11 mouse cellular contexts compared by ENCODE assay signal in genomic region chr4:136684485-136684884, GRCm38 (mm10).
DNase-seq lines count a peak whose midpoint lies in the region; ATAC-seq and TF ChIP-seq lines count a peak whose summit lies in the region.
"Had no signal": no experiment of that assay in that cellular context is flagged by ENCODE, and none has a peak within 500 bp of the region (broad histone marks: within the 10 kb centered on the region; RNA-seq: fewer than 3 reads in every experiment).

No protein-coding gene starts in this region.

- H3K27me3 ChIP-seq in forebrain, postnatal 0 days (ENCODE audit: insufficient read depth, low read length): no peaks in the 10 kb centered on the region
- no peaks in the 10 kb centered on the region for H3K27me3 ChIP-seq in forebrain, embryonic 11.5 days (ENCODE audit: control insufficient read depth, insufficient read depth, low read length)
- H3K27me3 ChIP-seq in lung, embryonic 14.5 days (ENCODE audit: insufficient read depth, low read length): no peaks in the 10 kb centered on the region
- H3K27me3 ChIP-seq in ES-Bruce4 (ENCODE audit: control insufficient read depth, insufficient read depth, low read length, poor library complexity, severe bottlenecking): no peaks in the 10 kb centered on the region
- H3K27me3 ChIP-seq: limb, embryonic 15.5 days had no signal

- no peak overlapping the region for H3K4me2 ChIP-seq in forebrain, postnatal 0 days (ENCODE audit: low read depth)
- H3K4me2 ChIP-seq in forebrain, embryonic 11.5 days (ENCODE audit: low read depth, low read length, severe bottlenecking): no peak overlapping the region
- H3K4me2 ChIP-seq in lung, embryonic 14.5 days: no peak overlapping the region
- H3K4me2 ChIP-seq: limb, embryonic 15.5 days had no signal

- H3K27ac ChIP-seq in forebrain, postnatal 0 days (ENCODE audit: low read depth, low read length): no peak overlapping the region
- no peak overlapping the region for H3K27ac ChIP-seq in forebrain, embryonic 11.5 days (ENCODE audit: low read depth, low read length)
- no peak overlapping the region for H3K27ac ChIP-seq in lung, embryonic 14.5 days (ENCODE audit: low read depth)
- H3K27ac ChIP-seq in ES-Bruce4 (ENCODE audit: insufficient read depth, low read length): no peak overlapping the region
- H3K27ac ChIP-seq: limb, embryonic 15.5 days had no signal

- no peak for TF ChIP-seq CTCF in forebrain, postnatal 0 days (IDR thresholded peaks at IDR 0.05; ENCODE audit: low read depth)
- peak; percentile 24; the same call in 1 of the 2 replicates for TF ChIP-seq CTCF in lung, embryonic 14.5 days (IDR thresholded peaks at IDR 0.05; ENCODE audit: low read depth)
- TF ChIP-seq CTCF in ES-Bruce4 (IDR thresholded peaks at IDR 0.05; ENCODE audit: low read depth, low read length): peak; percentile 11

- peaks cover 7% of the 10 kb centered on the region for H3K36me3 ChIP-seq in forebrain, postnatal 0 days (ENCODE audit: insufficient read depth)
- H3K36me3 ChIP-seq in forebrain, embryonic 11.5 days (ENCODE audit: control insufficient read depth, insufficient read depth, low read length): peaks cover 4% of the 10 kb centered on the region; the same call in 1 of the 2 replicates
- no peaks in the 10 kb centered on the region for H3K36me3 ChIP-seq in lung, embryonic 14.5 days (ENCODE audit: insufficient read depth)
- H3K36me3 ChIP-seq in ES-Bruce4 (ENCODE audit: control insufficient read depth, insufficient read depth, low read length, poor library complexity, severe bottlenecking): no peaks in the 10 kb centered on the region

- peak; percentile 23; the same call in 1 of the 2 replicates for ATAC-seq in forebrain, postnatal 0 days
- no peak for ATAC-seq in forebrain, embryonic 11.5 days (replicated peaks; ENCODE audit: low FRiP score)
- ATAC-seq in lung, embryonic 14.5 days (ENCODE audit: insufficient read depth): no peak
- ATAC-seq in megakaryocyte progenitor cell, adult 5-6 weeks (replicated peaks; ENCODE audit: poor library complexity): 0 out of 2 replicates have a peak, but pooled peaks have one; percentile 42

- no peak overlapping the region for H3K9ac ChIP-seq in forebrain, postnatal 0 days
- no peak overlapping the region for H3K9ac ChIP-seq in forebrain, embryonic 11.5 days (ENCODE audit: low read length)
- H3K9ac ChIP-seq in lung, embryonic 14.5 days: no peak overlapping the region
- no peak overlapping the region for H3K9ac ChIP-seq in ES-Bruce4 (ENCODE audit: low read depth, poor library complexity, severe bottlenecking)
- H3K9ac ChIP-seq: limb, embryonic 15.5 days had no signal

- H3K4me1 ChIP-seq in forebrain, postnatal 0 days (ENCODE audit: insufficient read depth): no peaks in the 10 kb centered on the region
- peaks cover 4% of the 10 kb centered on the region; the same call in 1 of the 2 replicates for H3K4me1 ChIP-seq in forebrain, embryonic 11.5 days (replicated peaks; ENCODE audit: control insufficient read depth, insufficient read depth, low read length)
- H3K4me1 ChIP-seq in lung, embryonic 14.5 days (ENCODE audit: insufficient read depth): no peaks in the 10 kb centered on the region
- peaks cover 5% of the 10 kb centered on the region for H3K4me1 ChIP-seq in ES-Bruce4 (ENCODE audit: control insufficient read depth, insufficient read depth, low read length)

- TF ChIP-seq POLR2A in ES-Bruce4 (IDR thresholded peaks at IDR 0.05; ENCODE audit: insufficient read depth, low read length): no peak

- H3K4me3 ChIP-seq in forebrain, postnatal 0 days (ENCODE audit: low read depth, low read length): no peak overlapping the region
- H3K4me3 ChIP-seq in forebrain, embryonic 11.5 days (ENCODE audit: low read depth, low read length): no peak overlapping the region
- H3K4me3 ChIP-seq in lung, embryonic 14.5 days (ENCODE audit: low read depth, low read length): no peak overlapping the region
- no peak overlapping the region for H3K4me3 ChIP-seq in ES-Bruce4 (ENCODE audit: low read depth, low read length)
- H3K4me3 ChIP-seq: limb, embryonic 15.5 days had no signal

- TF ChIP-seq EP300 in ES-Bruce4 (IDR thresholded peaks at IDR 0.05; ENCODE audit: insufficient read depth, low read depth, low read length): no peak

- no peak for DNase-seq in forebrain, postnatal 0 days
- DNase-seq in forebrain, embryonic 11.5 days (ENCODE audit: low spot score): no peak
- no peak for DNase-seq in lung, embryonic 14.5 days
- no peak for DNase-seq in lung, adult 18-20 months
- no peak for DNase-seq in T-cell, adult 2 months (ENCODE audit: low spot score)
- no peak for DNase-seq in left cerebral cortex, adult 8-10 months (ENCODE audit: low spot score in 2 of 2)
- DNase-seq: cerebellum, adult 9-11 months; gastrocnemius, postnatal 14 days had no signal

- whole genome bisulfite sequencing in forebrain, postnatal 0 days: 83% methylated on average over 6 of the region's 6 CpGs
- 72% methylated on average over 6 of the region's 6 CpGs for WGBS in forebrain, embryonic 11.5 days
- WGBS in lung, embryonic 14.5 days: 79% methylated on average over 6 of the region's 6 CpGs

- no peaks in the 10 kb centered on the region for H3K9me3 ChIP-seq in forebrain, postnatal 0 days (ENCODE audit: low read length)
- H3K9me3 ChIP-seq in forebrain, embryonic 11.5 days (ENCODE audit: control insufficient read depth, low read length): no peaks in the 10 kb centered on the region
- H3K9me3 ChIP-seq in lung, embryonic 14.5 days (ENCODE audit: low read depth, low read length): no peaks in the 10 kb centered on the region
- no peaks in the 10 kb centered on the region for H3K9me3 ChIP-seq in ES-Bruce4 (replicated peaks; ENCODE audit: control insufficient read depth, insufficient read depth, low read length, poor library complexity, severe bottlenecking)
- H3K9me3 ChIP-seq: limb, embryonic 15.5 days had no signal

Comparison
In these comparisons a context has a peak if more than half of its experiments do, and no peak if none do; other contexts are left out.
1. ATAC-seq: peak in forebrain, postnatal 0 days (single experiment) and megakaryocyte progenitor cell, adult 5-6 weeks (single experiment); none in forebrain, embryonic 11.5 days (single experiment) and lung, embryonic 14.5 days (single experiment).